Mouse (Mus musculus) liver, adult 2 months (tissue): ENCODE measurements around the gene Fyttd1.
A peak's percentile ranks its signal among the peaks of the same experiment; 100 is the strongest.

Source experiments
- CTCF ChIP-seq: fragments of 200-500 bp; IDR thresholded peaks from 2 replicates; pipeline ENCODE4 v1.5.1; 2011; ENCODE audit warnings: low read depth, low read length, control low read depth
- POLR2A ChIP-seq: fragments of 200-500 bp; IDR thresholded peaks from 2 replicates; pipeline ENCODE4 v1.6.1; 2011; ENCODE audit warnings: low read length, control low read depth; ENCODE audit not compliant: insufficient read depth; ENCODE audit errors: extremely low read depth

- TF ChIP-seq POLR2A (peak; percentile 68), CTCF (peak; percentile 51)
These were observed at the start of gene Fyttd1, which contains the start of gene Rubcn for GRCm38 (mm10) chr16:32877343-32878156.
